Mouse (Mus musculus) G1E (cell line): ENCODE data around the gene Pdcd10.

Experiments used
- CTCF ChIP-seq: IDR thresholded peaks from 2 replicates; pipeline ENCODE4 v1.5.1; 2012; ENCODE audit warnings: low read depth, low read length, inconsistent platforms, mixed read lengths
- GATA1 ChIP-seq: IDR thresholded peaks from 2 replicates; pipeline ENCODE4 v1.6.1; 2012; ENCODE audit warnings: borderline replicate concordance, low read length, inconsistent platforms, mixed read lengths
- POLR2AphosphoS5 ChIP-seq: IDR thresholded peaks from 2 replicates; pipeline ENCODE4 v1.6.1; 2012; ENCODE audit warnings: low read depth, low read length, inconsistent platforms; ENCODE audit not compliant: insufficient replicate concordance
- TAL1 ChIP-seq: conservative IDR thresholded peaks from 2 replicates; pipeline ENCODE4 v1.6.1; 2012; ENCODE audit warnings: low read depth, low read length, inconsistent platforms, mixed read lengths

DNA sequence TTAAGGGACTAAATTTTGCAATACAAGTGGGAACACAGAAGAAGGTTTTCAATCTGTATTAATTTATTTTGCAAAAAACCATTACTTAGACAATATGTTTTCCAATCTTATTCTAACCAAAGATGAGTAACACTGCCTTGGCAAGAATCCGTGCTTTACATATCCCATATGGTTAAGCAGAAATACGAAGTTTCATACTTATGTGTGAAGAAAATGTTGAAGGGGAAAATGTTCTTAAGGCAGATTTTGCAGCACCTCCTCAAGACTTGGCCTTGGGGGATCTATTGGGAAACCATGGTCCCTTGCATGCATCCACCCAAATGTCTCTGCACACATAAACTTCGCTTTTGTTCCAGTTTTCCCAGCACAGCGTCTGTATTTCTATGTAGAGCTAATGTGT, 28.2 kb upstream of the Pdcd10 start:
- no peak for TF ChIP-seq CTCF
- no peak for TF ChIP-seq POLR2AphosphoS5
- TF ChIP-seq GATA1, result no peak
- no peak for TF ChIP-seq TAL1
